Mouse (Mus musculus): ENCODE results near the gene AF067061. TPM values are rescaled to one million over a fixed set of nuclear protein-coding genes. Genes with fewer than 3 reads are reported as not detected.
"Not testable (repeated sequence)": the region's sequence is repeated elsewhere in the genome, so short reads cannot be mapped to it uniquely, and the experiment has no call there.

The AF067061 gene
- not detected for total RNA-seq (2021)
- long read RNA-seq, experiment 1, result 0 reads
- long read RNA-seq, experiment 2, result 0 reads

DNA sequence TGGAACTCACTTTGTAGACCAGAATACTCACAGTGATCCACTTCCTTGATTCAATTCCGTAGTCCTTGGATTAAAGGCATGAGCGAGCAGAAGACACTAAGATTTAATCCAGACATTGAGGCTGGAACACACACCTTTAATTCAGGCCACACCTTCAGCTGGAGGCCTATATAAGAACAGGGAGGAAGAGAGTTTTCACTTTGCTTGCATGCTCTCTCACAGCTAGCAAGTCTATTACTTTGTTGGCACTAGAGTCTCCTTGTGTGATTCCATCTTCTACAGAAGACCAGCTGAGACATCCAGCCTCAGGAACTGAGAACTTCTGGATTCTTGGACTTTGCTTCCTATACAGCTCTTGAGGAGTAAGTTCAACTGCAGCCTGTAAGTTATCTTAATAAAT, at the start of gene AF067061:
AF067061 (plus strand) TSS at position 245 of the 400 bp plus-strand sequence.
- not testable (repeated sequence) for DNase-seq

DNA sequence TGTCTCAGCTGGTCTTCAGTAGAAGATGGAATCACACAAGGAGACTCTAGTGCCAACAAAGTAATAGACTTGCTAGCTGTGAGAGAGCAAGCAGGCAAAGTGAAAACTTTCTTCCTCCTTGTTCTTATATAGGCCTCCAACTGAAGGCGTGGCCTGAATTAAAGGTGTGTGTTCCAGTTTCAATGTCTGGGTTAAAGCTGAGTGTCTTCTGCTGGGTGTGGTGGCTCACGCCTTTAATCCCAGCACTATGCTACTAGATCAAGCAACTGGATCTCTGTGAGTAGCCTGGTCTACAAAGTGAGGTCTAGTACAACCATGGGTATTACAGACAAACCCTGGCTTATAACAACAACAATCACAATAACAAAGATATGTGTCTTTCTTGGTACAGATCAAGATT, 47.1 kb upstream of the AF067061 start, which contains the start of gene Gm21762:
Gm21762 (minus strand) TSS at position 101 of the 400 bp plus-strand sequence.
- not testable (repeated sequence) for DNase-seq

DNA sequence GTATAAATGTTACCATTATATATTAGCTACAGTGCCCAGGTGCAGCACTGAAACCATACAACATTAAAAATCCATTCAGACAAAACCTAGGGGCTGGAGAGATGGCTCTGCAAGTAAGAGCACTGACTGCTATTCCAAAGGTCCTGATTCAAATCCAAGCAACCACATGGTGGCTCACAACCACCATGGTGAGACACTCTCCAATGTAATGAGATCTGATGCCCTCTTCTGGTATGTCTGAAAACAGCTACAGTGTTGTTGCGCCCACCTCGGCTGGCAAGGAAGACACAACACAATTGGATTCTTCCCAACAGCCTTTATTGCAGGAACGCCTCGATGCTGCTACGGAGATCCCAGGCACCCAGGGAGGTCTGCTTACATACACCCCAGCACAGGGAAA, 42.0 kb upstream of the AF067061 start:
- DNase-seq, result not testable (repeated sequence)

DNA sequence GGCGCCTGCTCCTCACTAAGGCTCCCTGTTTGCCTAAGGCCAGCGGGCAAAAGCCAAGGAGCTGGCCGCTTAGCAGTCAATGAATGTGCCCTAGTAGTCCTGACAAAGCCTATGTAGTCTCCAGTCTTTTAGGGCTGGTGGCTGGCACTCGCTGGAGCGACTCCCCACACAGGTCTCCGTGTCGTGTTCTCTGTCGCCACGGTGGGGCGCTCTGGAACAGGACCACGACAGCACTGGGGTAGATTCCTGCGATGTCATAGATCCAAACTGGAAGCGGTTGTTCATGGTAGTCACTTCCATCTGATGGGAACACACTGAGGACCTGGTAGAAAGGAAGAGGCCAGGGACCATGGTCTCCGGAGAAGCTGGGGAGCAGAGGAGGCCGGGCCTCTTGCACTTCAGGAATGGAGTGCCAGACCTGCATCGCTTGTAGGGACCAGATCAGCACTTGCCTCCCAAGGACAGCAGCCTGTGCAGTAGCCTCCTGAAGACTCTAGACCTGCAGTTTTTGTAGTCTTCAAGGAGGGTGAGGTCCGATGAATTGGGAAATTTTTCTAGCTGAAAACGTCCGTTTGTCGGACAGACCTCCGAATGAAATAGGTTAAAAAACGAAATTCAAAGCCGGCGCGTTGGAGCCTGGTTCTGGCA, 39.8 kb upstream of the AF067061 start:
- DNase-seq, result not testable (repeated sequence)

DNA sequence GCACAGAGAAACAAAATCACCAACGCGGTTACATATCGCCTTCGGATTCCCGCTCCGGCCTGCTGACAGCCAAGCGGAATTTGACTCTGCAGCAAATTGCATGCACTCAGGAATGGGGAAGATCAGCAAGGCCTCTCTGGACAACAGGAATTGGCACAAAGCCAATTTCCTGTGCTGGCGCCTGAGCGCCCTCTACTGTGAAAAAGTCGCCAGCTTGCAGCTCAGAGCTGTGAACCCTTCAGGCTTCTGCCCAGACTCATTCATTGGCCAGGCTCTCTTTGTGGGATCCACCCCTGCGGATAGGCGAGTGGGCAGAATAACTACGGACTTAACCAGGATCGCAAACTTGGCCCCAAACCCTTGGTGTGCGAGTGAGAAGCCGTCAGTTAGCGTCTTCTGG, 31.1 kb upstream of the AF067061 start:
- not testable (repeated sequence) for DNase-seq

DNA sequence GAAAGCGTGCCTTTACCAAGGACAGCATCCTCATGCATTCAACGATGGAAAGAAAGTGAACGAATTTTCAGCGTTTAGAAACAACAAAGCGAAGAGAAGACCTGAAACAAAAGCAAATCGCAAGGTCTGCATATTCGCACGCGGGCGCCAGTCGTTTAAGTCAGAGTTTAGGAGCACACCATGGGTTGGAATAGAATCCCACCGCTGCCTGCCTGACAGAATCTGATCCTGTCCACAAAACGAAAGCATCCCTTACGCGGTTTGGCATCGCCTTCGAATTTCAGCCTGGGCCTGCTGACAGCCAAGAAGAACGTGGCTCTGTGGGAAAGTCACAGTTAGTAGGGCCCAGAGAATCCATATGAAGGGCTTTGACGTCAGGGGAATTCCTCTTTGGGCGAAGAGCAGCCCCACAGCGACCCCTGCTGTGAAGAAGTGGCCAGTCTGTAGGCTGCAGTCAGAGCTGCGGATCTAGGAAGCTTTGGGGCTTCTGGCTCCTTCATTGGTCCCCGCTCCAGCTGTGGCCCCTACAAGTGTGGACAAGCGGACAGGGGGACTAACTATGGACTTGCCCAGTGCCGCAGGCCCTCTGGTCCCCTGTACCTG, 30.4 kb upstream of the AF067061 start:
- DNase-seq, result not testable (repeated sequence)

DNA sequence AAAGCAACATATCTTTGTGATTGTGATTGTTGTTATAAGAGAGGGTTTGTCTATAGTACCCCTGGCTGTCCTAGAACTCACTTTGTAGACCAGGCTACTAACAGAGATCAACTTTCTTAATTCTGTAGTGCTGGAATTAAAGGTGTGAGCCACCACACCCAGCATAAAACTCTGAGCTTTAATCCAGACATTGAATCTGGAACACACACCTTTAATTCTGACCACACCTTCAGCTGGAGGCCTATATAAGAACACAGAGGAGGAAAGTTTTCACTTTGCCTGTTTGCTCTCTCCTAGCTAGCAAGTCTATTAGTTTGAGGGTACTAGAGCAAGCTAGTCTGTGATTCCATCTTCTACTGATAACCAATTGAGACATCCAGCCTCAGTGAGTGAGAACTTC, 24.1 kb upstream of the AF067061 start, which contains the start of gene Gm21731:
Gm21731 (plus strand) TSS at position 301 of the 400 bp plus-strand sequence.
- not testable (repeated sequence) for DNase-seq

DNA sequence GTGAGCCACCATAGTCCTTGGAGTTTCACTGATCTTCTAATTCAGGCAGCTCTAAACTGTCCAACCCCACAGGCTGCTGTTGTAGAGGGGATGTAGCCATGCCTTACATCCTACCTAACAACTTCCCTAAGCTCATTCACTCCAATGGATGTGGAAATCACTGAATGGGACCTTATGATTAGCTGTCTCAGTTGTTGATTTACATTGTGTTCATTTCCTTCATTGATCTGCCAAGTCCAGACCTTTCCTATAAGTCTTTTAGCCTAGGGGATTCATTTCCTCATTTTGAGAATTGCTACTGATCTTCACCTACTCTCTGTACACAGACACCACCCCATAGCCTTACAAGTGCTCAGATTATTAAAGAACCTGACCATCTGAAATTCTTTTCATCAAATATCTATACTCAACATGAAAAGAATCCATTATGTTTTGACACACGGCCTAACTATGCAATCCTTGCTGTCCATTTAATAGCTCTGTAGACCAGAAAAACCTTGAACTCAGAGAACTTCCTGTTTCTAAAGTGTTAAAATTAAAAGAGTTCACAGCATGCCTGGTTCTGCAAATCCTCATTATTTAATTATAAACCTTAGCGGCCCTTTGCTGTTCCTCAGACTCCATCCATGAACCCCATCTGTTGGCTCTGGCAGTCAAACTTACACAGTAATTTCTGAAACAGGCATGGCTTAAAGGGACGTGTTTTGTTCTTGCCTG, 11.5 kb upstream of the AF067061 start:
- DNase-seq, result not testable (repeated sequence)

DNA sequence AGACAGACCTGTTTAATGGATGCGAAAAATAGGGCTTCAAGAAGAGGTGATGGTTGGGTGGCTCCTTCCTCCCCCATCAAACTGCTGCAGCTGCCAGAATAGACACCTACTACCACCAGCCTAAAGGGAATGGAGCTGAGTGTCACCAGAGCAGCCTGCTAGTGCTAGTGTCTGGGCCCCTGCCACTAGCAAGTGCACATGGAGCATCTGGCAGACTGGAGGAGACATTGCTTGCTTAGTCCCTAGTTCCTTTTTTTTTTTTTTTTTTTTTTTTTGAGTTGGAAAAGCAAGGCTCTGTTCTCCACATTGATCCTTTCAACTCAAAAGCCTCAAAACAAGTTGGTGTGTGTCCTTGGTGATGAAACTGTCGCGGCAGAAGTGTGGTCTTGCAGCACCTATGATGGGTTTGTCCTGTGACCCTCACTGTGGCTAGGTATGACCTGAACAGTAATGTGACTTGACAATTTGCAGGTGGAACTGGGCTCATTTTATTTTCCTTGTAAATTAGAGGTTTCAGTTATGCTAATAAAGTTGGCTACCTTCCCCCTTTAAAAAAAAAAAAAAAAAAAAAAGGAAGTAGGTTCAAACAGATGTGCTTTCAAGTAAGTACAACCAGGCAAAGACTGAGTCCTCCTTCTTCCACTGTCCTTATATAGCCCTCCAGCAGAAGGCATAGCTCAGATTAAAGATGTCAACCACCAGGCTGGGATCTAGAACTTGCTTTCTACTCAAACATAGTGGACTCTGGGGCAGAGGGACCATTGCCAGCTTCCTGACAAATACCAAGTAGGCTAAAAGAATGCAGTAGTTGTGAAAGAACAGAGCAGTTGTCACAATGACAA, 3.9 kb upstream of the AF067061 start:
- not testable (repeated sequence) for DNase-seq

DNA sequence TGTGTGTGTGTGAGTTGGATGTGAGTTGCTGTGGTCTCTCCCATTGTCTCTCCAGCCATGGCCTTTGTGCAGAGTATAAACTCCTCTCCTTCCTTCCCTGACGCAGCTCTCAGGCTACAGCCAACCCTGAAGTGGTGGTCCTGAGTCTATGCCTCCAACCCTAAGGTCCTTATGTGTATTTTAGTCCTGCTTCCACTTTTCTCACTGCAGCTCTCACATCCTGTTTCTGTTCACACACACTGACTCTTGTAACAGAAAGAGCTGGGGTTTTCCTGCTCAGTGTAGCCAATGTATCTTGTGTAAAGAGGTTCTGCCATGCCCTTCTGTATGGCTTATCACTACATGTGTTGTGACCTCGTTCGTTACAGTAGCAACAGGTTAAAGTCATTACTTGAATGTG, 3.2 kb upstream of the AF067061 start:
- not testable (repeated sequence) for DNase-seq

DNA sequence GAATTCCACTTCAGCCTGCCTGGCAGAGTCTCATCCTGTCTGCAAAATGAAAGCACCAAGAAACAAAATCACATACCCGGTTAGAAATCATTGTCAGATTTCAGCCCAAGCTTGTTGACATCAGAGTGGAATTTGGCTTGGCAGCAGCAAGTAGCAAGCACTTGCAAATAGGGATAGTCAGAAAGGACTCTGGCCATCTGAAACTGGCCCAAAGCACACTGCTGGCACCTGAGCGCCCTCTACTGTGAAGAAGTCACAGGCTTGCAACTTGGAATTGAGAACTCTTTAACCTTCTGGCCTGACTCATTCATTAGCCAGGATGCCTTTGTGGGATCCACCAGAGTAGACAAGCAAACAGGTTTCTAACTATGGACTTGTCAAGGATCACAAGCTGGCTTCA, 14.9 kb downstream of the AF067061 start:
- not testable (repeated sequence) for DNase-seq

DNA sequence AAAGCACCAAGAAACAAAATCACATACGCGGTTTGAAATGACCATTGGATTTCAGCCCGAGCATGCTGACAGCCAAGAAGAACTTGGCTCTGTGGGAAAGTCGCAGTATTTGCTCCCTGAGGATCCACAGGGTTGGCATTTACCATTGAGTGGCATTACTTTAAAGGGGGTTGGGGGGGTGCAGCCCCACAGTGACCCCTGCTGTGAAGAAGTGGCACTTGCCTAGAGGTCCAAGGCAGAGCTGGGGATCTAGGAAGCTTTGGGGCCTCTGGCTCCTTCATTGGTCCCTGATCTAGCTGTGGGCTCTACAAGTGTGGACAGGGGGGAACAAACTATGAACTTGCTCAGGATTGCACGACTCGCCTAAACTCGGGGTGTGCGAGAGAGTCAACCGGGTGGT, 15.9 kb downstream of the AF067061 start:
- DNase-seq, result no peak

DNA sequence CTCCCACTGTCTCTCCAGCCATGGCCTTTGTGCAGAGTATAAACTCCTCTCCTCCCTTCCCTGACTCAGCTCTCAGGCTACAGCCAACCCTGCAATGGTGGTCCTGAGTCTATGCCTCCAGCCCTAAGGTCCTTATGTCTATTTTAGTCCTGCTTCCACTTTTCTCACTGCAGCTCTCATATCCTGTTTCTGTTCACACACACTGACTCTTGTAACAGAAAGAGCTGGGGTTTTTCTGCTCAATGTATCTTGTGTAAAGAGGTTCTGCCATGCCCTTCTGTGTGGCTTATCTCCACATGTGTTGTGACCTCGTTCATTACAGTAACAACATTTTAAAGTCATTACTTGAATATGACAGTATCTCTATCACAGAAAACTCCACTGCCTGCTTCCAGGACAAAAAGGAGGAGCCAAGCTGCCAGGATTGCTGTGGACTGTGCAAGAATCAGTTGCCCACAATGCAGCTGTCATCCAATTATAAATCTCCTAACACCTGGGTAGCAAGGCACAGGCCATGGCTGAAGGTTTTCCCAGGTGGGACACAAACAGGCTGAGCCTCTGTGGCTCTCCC, 36.5 kb downstream of the AF067061 start:
- DNase-seq, result no peak

DNA sequence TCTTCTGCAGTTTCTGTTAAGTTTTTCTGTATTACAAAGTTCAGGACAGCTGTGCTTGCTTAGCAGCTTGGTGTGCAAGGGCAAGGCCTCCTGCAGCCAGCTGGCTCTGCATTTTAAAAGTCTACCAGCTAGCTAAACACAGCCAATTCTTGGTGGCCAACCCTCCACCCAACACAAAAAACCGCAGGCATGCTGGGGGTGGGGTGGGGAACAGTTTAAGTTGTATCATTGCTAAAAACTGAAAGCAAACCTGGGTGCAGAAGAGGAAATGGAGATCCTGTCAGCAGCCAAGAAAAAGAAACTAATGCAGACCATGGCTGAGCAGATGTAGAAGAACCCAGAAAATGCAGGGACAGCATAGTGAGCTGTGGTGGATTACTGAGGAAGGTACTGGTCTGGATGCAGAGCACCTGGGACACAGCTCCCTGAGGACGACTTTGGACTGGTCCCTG, 37.1 kb downstream of the AF067061 start, which contains the start of gene BC147527:
BC147527 (plus strand) TSS at position 402 of the 452 bp plus-strand sequence.
- DNase-seq, result peak; percentile 9 to 36

DNA sequence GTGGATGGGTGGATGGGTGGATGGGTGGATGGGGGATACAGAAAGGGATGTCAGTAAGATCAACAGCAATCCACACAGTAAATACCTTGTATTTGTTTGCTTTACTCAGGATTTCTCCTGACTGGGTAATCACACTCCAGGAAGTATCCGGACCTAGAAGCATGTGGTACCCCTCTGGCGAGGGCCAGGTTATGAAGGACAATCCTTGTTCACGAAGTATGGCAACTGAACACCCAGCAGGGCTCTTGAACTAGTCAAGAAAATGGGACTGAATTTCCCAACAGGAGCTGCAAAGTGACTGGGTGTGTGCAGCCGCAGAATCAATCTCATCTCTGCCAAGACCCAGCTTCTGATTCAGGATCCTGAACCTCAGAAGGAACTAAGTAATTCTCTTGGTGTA, 37.9 kb downstream of the AF067061 start:
- no peak for DNase-seq

DNA sequence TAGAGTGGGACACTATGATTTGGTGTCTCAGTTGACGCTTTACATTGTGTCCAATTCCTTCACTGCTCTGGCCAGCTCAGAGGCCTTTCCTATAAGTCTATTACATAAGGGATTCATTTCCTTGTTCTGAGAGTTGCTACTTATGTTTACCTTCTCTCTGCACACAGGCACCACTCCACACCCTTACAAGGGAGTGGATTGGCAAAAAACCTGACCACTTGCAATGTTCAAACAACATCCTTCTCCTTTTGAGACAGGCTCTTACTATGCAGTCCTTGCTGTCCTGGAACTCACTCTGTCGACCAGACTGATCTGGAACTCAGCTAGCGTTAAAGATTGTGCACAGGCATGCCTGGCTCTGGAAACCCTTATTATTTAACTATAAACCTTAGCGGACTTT, 47.8 kb downstream of the AF067061 start:
- DNase-seq, result no peak

DNA sequence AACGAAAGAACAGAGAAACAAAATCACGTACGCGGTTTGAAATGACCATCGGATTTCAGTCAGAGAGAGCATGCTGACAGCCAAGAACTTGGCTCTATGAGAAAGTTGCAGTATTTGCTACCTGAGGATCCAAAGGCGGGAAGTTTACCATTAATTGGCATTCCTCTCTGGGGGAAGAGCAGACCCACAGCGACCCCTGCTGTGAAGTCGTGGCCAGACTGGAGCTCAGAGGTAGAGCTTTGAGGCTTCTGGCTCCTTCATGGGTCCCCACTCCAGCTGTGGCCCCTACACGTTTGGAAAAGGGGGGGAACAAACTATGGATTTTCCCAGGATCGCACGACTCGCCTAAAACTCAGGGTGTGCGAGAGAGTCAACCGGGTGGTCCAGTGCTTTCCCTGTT, 50.7 kb downstream of the AF067061 start:
- no peak for DNase-seq
